Mouse (Mus musculus): ENCODE results near the gene Olfr961. TPM values are rescaled to one million over a fixed set of nuclear protein-coding genes. Genes with fewer than 3 reads are reported as not detected.

Gene Olfr961
- polyA plus RNA-seq (2016; fragmentation: Nextera tagmentation; extraction: Ambion mirVana): not detected in 2 replicates

- Histone ChIP-seq H3K4me3 (no peak within 1 kb of the TSS), H3K9me3 (no peaks in the 10 kb centered on the region), H3K27me3 (ENCODE audit: insufficient read depth, poor library complexity, severe bottlenecking) (no peaks in the 10 kb centered on the region), H3K36me3 (no peaks in the 10 kb centered on the region), H3K4me1 (no peaks in the 10 kb centered on the region), H3K27ac (no peak within 1 kb of the TSS)
- no peak for DNase-seq (ENCODE audit: low spot score)
Observed at GRCm38 (mm10) chr9:39644785-39645184, at the start of gene Olfr961. TSS of gene Olfr961 (plus strand) at chr9:39645085.

GRCm38 (mm10) chr9:39602536-39603332 lies 42.2 kb upstream of the Olfr961 start:
- Histone ChIP-seq H3K9me3 (no peaks in the 10 kb centered on the region), H3K27ac (no peak overlapping the region), H3K27me3 (ENCODE audit: insufficient read depth, poor library complexity, severe bottlenecking) (no peaks in the 10 kb centered on the region), H3K4me1 (no peaks in the 10 kb centered on the region), H3K4me3 (peak overlapping the region; percentile 63), H3K36me3 (no peaks in the 10 kb centered on the region)
- WGBS: under 1% methylated on average over 19 of the region's 19 CpGs
- no peak for DNase-seq (ENCODE audit: low spot score)

- DNase-seq (ENCODE audit: low spot score): no peak
- WGBS: under 1% methylated on average over 9 of the region's 9 CpGs
- Histone ChIP-seq H3K27ac (no peak overlapping the region), H3K4me3 (peak overlapping the region; percentile 63), H3K4me1 (no peaks in the 10 kb centered on the region), H3K27me3 (ENCODE audit: insufficient read depth, poor library complexity, severe bottlenecking) (no peaks in the 10 kb centered on the region), H3K9me3 (no peaks in the 10 kb centered on the region), H3K36me3 (no peaks in the 10 kb centered on the region)
Observed at GRCm38 (mm10) chr9:39603333-39603845, 41.5 kb upstream of the Olfr961 start.

GRCm38 (mm10) chr9:39603999-39604453 lies 40.9 kb upstream of the Olfr961 start, which contains the start of gene AW551984:
TSS of gene AW551984 (minus strand) at chr9:39604403.
- under 1% methylated on average over 8 of the region's 8 CpGs for WGBS
- no peak for DNase-seq (ENCODE audit: low spot score)
- Histone ChIP-seq H3K9me3 (no peaks in the 10 kb centered on the region), H3K4me1 (no peaks in the 10 kb centered on the region), H3K27ac (0 out of 2 replicates have a peak within 1 kb of the TSS, but pooled peaks have one; percentile 16), H3K4me3 (peak within 1 kb of the TSS; percentile 63), H3K27me3 (ENCODE audit: insufficient read depth, poor library complexity, severe bottlenecking) (no peaks in the 10 kb centered on the region), H3K36me3 (no peaks in the 10 kb centered on the region)

GRCm38 (mm10) chr9:39608497-39608896 lies 36.4 kb upstream of the Olfr961 start:
- Histone ChIP-seq H3K36me3 (no peaks in the 10 kb centered on the region), H3K4me3 (no peak overlapping the region), H3K27me3 (ENCODE audit: insufficient read depth, poor library complexity, severe bottlenecking) (no peaks in the 10 kb centered on the region), H3K27ac (no peak overlapping the region), H3K4me1 (no peaks in the 10 kb centered on the region), H3K9me3 (no peaks in the 10 kb centered on the region)
- DNase-seq (ENCODE audit: low spot score): no peak

- Histone ChIP-seq H3K4me3 (no peak within 1 kb of the TSS), H3K27ac (no peak within 1 kb of the TSS), H3K27me3 (ENCODE audit: insufficient read depth, poor library complexity, severe bottlenecking) (no peaks in the 10 kb centered on the region), H3K9me3 (no peaks in the 10 kb centered on the region), H3K36me3 (no peaks in the 10 kb centered on the region), H3K4me1 (no peaks in the 10 kb centered on the region)
- no peak for DNase-seq (ENCODE audit: low spot score)
- WGBS: 65% methylated on average over 3 of the region's 3 CpGs
Observed at GRCm38 (mm10) chr9:39610355-39610754, 34.5 kb upstream of the Olfr961 start, which contains the start of gene Olfr148. TSS of gene Olfr148 (plus strand) at chr9:39610655.

- 46% methylated on average over 1 of the region's 1 CpGs for WGBS
- no peak overlapping the region for H3K4me3 ChIP-seq
- no peaks in the 10 kb centered on the region for H3K36me3 ChIP-seq
- no peak for DNase-seq (ENCODE audit: low spot score)
- no peak overlapping the region for H3K27ac ChIP-seq
- no peaks in the 10 kb centered on the region for H3K9me3 ChIP-seq
- no peaks in the 10 kb centered on the region for H3K27me3 ChIP-seq (ENCODE audit: insufficient read depth, poor library complexity, severe bottlenecking)
- H3K4me1 ChIP-seq: no peaks in the 10 kb centered on the region
Observed at GRCm38 (mm10) chr9:39611953-39612352, 32.9 kb upstream of the Olfr961 start.

- no peaks in the 10 kb centered on the region for H3K9me3 ChIP-seq
- no peak within 1 kb of the TSS for H3K27ac ChIP-seq
- 63% methylated on average over 1 of the region's 1 CpGs for WGBS
- no peak within 1 kb of the TSS for H3K4me3 ChIP-seq
- DNase-seq (ENCODE audit: low spot score): no peak
- no peaks in the 10 kb centered on the region for H3K27me3 ChIP-seq (ENCODE audit: insufficient read depth, poor library complexity, severe bottlenecking)
- H3K4me1 ChIP-seq: no peaks in the 10 kb centered on the region
- H3K36me3 ChIP-seq: no peaks in the 10 kb centered on the region
Observed at GRCm38 (mm10) chr9:39621073-39621472, 23.8 kb upstream of the Olfr961 start, which contains the start of gene Olfr960. TSS of gene Olfr960 (plus strand) at chr9:39621373.

GRCm38 (mm10) chr9:39623783-39624182 lies 21.1 kb upstream of the Olfr961 start:
- Histone ChIP-seq H3K36me3 (no peaks in the 10 kb centered on the region), H3K4me3 (no peak overlapping the region)
- 84% methylated on average over 3 of the region's 3 CpGs for WGBS

GRCm38 (mm10) chr9:39624711-39625110 lies 20.2 kb upstream of the Olfr961 start:
- Histone ChIP-seq H3K4me1 (no peaks in the 10 kb centered on the region), H3K27ac (no peak overlapping the region), H3K27me3 (ENCODE audit: insufficient read depth, poor library complexity, severe bottlenecking) (no peaks in the 10 kb centered on the region), H3K9me3 (no peaks in the 10 kb centered on the region), H3K4me3 (no peak overlapping the region), H3K36me3 (no peaks in the 10 kb centered on the region)
- no peak for DNase-seq (ENCODE audit: low spot score)
- WGBS: 62% methylated on average over 2 of the region's 2 CpGs

More at GRCm38 (mm10) chr9:39623783-39624182, 21.1 kb upstream of the Olfr961 start:
- H3K27me3 ChIP-seq (ENCODE audit: insufficient read depth, poor library complexity, severe bottlenecking): no peaks in the 10 kb centered on the region
- H3K27ac ChIP-seq: no peak overlapping the region
- no peak for DNase-seq (ENCODE audit: low spot score)
- H3K4me1 ChIP-seq: no peaks in the 10 kb centered on the region
- H3K9me3 ChIP-seq: no peaks in the 10 kb centered on the region

GRCm38 (mm10) chr9:39629069-39629468 lies 15.8 kb upstream of the Olfr961 start:
- WGBS: 71% methylated on average over 2 of the region's 2 CpGs
- no peak overlapping the region for H3K4me3 ChIP-seq
- H3K27ac ChIP-seq: no peak overlapping the region
- no peaks in the 10 kb centered on the region for H3K27me3 ChIP-seq (ENCODE audit: insufficient read depth, poor library complexity, severe bottlenecking)
- no peaks in the 10 kb centered on the region for H3K36me3 ChIP-seq
- H3K9me3 ChIP-seq: no peaks in the 10 kb centered on the region
- no peak for DNase-seq (ENCODE audit: low spot score)
- no peaks in the 10 kb centered on the region for H3K4me1 ChIP-seq

GRCm38 (mm10) chr9:39633913-39634594 lies 10.8 kb upstream of the Olfr961 start:
- H3K4me3 ChIP-seq: no peak overlapping the region
- WGBS: 35% methylated on average over 4 of the region's 4 CpGs
- H3K27ac ChIP-seq: no peak overlapping the region
- DNase-seq (ENCODE audit: low spot score): no peak
- H3K9me3 ChIP-seq: no peaks in the 10 kb centered on the region
- H3K36me3 ChIP-seq: no peaks in the 10 kb centered on the region
- no peaks in the 10 kb centered on the region for H3K27me3 ChIP-seq (ENCODE audit: insufficient read depth, poor library complexity, severe bottlenecking)
- no peaks in the 10 kb centered on the region for H3K4me1 ChIP-seq

GRCm38 (mm10) chr9:39647382-39647781 lies 2.5 kb downstream of the Olfr961 start:
- no peak for DNase-seq (ENCODE audit: low spot score)
- H3K4me1 ChIP-seq: no peaks in the 10 kb centered on the region
- no peaks in the 10 kb centered on the region for H3K9me3 ChIP-seq
- H3K27me3 ChIP-seq (ENCODE audit: insufficient read depth, poor library complexity, severe bottlenecking): no peaks in the 10 kb centered on the region
- no peak overlapping the region for H3K27ac ChIP-seq
- no peak overlapping the region for H3K4me3 ChIP-seq
- H3K36me3 ChIP-seq: no peaks in the 10 kb centered on the region
- 81% methylated on average over 4 of the region's 4 CpGs for WGBS

All from heart, embryonic 10.5 days (tissue).